14 mouse cellular contexts compared by ENCODE assay signal in the genomic region with DNA sequence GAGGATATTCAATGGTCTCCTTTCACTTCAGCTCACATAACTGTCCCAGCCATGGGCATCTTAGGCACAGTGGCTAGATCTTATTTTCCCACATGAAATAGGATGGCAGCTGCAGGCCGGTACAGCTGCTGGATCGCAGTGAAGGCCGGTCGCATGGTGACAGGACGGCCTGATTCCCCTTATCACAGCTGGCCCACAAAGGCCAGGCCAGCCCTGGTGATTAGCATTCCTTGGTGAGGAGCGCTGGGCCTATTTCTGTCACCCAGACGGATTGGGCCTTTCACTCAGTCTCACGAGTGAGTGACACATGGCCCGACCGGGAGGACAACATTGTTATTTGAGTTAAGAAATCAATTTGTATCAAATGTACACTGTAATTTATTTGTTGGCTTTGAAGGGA.
DNase-seq lines count a peak whose midpoint lies in the region; ATAC-seq and TF ChIP-seq lines count a peak whose summit lies in the region.
"Had no signal": no experiment of that assay in that cellular context is flagged by ENCODE, and none has a peak within 500 bp of the region (broad histone marks: within the 10 kb centered on the region; RNA-seq: fewer than 3 reads in every experiment).

No protein-coding gene starts in this region.

- no peaks in the 10 kb centered on the region for H3K36me3 ChIP-seq in forebrain, embryonic 14.5 days (ENCODE audit: control insufficient read depth, insufficient read depth, low read length)
- H3K36me3 ChIP-seq in forebrain, embryonic 13.5 days (ENCODE audit: poor library complexity, severe bottlenecking): no peaks in the 10 kb centered on the region
- no peaks in the 10 kb centered on the region for H3K36me3 ChIP-seq in heart, embryonic 13.5 days
- no peaks in the 10 kb centered on the region for H3K36me3 ChIP-seq in hindbrain, embryonic 16.5 days (ENCODE audit: control insufficient read depth, insufficient read depth, low read length)
- H3K36me3 ChIP-seq: embryonic facial prominence, embryonic 13.5 days; hindbrain, embryonic 15.5 days; liver, embryonic 13.5 days had no signal

- no peak; the same call in 1 of the 2 replicates for ATAC-seq in forebrain, embryonic 14.5 days
- no peak for ATAC-seq in forebrain, embryonic 13.5 days
- no peak for ATAC-seq in heart, embryonic 13.5 days (ENCODE audit: extremely low read depth, insufficient number of reproducible peaks, low FRiP score, low TSS enrichment)
- ATAC-seq in hindbrain, embryonic 16.5 days: peak; percentile 42; the same call in 1 of the 2 replicates
- ATAC-seq in megakaryocyte-erythroid progenitor cell, adult 5-6 weeks (replicated peaks; ENCODE audit: low FRiP score, low TSS enrichment, poor library complexity, severe bottlenecking): no peak
- ATAC-seq: activated CD4-positive, CD25-positive, alpha-beta regulatory T cell, adult 4 months had no signal

- H3K9ac ChIP-seq in forebrain, embryonic 14.5 days (ENCODE audit: low read length): no peak overlapping the region
- no peak overlapping the region for H3K9ac ChIP-seq in forebrain, embryonic 13.5 days
- H3K9ac ChIP-seq in heart, embryonic 13.5 days: 0 out of 2 replicates have a peak overlapping the region, but pooled peaks have one; percentile 16
- no peak overlapping the region for H3K9ac ChIP-seq in hindbrain, embryonic 16.5 days (ENCODE audit: low read depth, low read length)
- H3K9ac ChIP-seq: embryonic facial prominence, embryonic 13.5 days; hindbrain, embryonic 15.5 days; liver, embryonic 13.5 days had no signal

- DNase-seq in forebrain, embryonic 14.5 days (ENCODE audit: low spot score): peak; percentile 16
- peak; percentile 47 for DNase-seq in brain, embryonic 14.5 days (ENCODE audit: low read depth)
- no peak for DNase-seq in adrenal gland, adult 2 months
- DNase-seq in urinary bladder, postnatal 36 days (ENCODE audit: low spot score in 2 of 2): no peak
- DNase-seq: cerebellum, adult 9-10 months; liver, embryonic 13.5 days; thymus, adult 18-20 months had no signal

- H3K27ac ChIP-seq in forebrain, embryonic 14.5 days (ENCODE audit: low read depth, low read length): no peak overlapping the region
- H3K27ac ChIP-seq in forebrain, embryonic 13.5 days: no peak overlapping the region
- peak overlapping the region; percentile 34 for H3K27ac ChIP-seq in heart, embryonic 13.5 days (replicated peaks)
- no peak overlapping the region for H3K27ac ChIP-seq in hindbrain, embryonic 16.5 days (ENCODE audit: low read depth, low read length)
- H3K27ac ChIP-seq: embryonic facial prominence, embryonic 13.5 days; hindbrain, embryonic 15.5 days; liver, embryonic 13.5 days had no signal

- H3K4me2 ChIP-seq in forebrain, embryonic 14.5 days (ENCODE audit: low read length): no peak overlapping the region
- no peak overlapping the region for H3K4me2 ChIP-seq in forebrain, embryonic 13.5 days
- peak overlapping the region; percentile 37 for H3K4me2 ChIP-seq in heart, embryonic 13.5 days
- no peak overlapping the region for H3K4me2 ChIP-seq in hindbrain, embryonic 16.5 days (ENCODE audit: low read length)
- H3K4me2 ChIP-seq: embryonic facial prominence, embryonic 13.5 days; hindbrain, embryonic 15.5 days; liver, embryonic 13.5 days had no signal

- no peak overlapping the region for H3K4me3 ChIP-seq in forebrain, embryonic 14.5 days (ENCODE audit: low read depth, low read length)
- H3K4me3 ChIP-seq in forebrain, embryonic 13.5 days: no peak overlapping the region
- no peak overlapping the region for H3K4me3 ChIP-seq in heart, embryonic 13.5 days
- H3K4me3 ChIP-seq in hindbrain, embryonic 16.5 days (ENCODE audit: low read length): no peak overlapping the region
- H3K4me3 ChIP-seq: embryonic facial prominence, embryonic 13.5 days; hindbrain, embryonic 15.5 days; liver, embryonic 13.5 days had no signal

- H3K27me3 ChIP-seq in forebrain, embryonic 14.5 days (replicated peaks; ENCODE audit: control insufficient read depth, insufficient read depth, low read length): no peaks in the 10 kb centered on the region
- no peaks in the 10 kb centered on the region for H3K27me3 ChIP-seq in forebrain, embryonic 13.5 days
- H3K27me3 ChIP-seq in heart, embryonic 13.5 days (replicated peaks): no peaks in the 10 kb centered on the region; the same call in 1 of the 2 replicates
- no peaks in the 10 kb centered on the region for H3K27me3 ChIP-seq in hindbrain, embryonic 16.5 days (replicated peaks; ENCODE audit: control insufficient read depth, insufficient read depth, low read length)
- H3K27me3 ChIP-seq: hindbrain, embryonic 15.5 days; liver, embryonic 13.5 days had no signal

- H3K4me1 ChIP-seq in forebrain, embryonic 14.5 days (ENCODE audit: control insufficient read depth, insufficient read depth, low read length): 0 out of 2 replicates have a peak, but pooled peaks cover 3% of the 10 kb centered on the region
- H3K4me1 ChIP-seq in forebrain, embryonic 13.5 days: no peaks in the 10 kb centered on the region
- peaks cover 17% of the 10 kb centered on the region for H3K4me1 ChIP-seq in heart, embryonic 13.5 days
- peaks cover 2% of the 10 kb centered on the region; the same call in 1 of the 2 replicates for H3K4me1 ChIP-seq in hindbrain, embryonic 16.5 days (ENCODE audit: control insufficient read depth, insufficient read depth, low read depth, low read length)
- H3K4me1 ChIP-seq: liver, embryonic 13.5 days had no signal

- no peaks in the 10 kb centered on the region for H3K9me3 ChIP-seq in forebrain, embryonic 14.5 days (replicated peaks; ENCODE audit: control insufficient read depth, low read length)
- H3K9me3 ChIP-seq in forebrain, embryonic 13.5 days (replicated peaks): no peaks in the 10 kb centered on the region
- H3K9me3 ChIP-seq in heart, embryonic 13.5 days: 0 out of 2 replicates have a peak, but pooled peaks cover 6% of the 10 kb centered on the region
- no peaks in the 10 kb centered on the region; the same call in none of the 2 replicates for H3K9me3 ChIP-seq in hindbrain, embryonic 16.5 days (ENCODE audit: control insufficient read depth, low read length)
- H3K9me3 ChIP-seq: liver, embryonic 13.5 days had no signal

- WGBS in forebrain, embryonic 14.5 days: 56% methylated on average over 10 of the region's 10 CpGs
- 48% methylated on average over 10 of the region's 10 CpGs for WGBS in forebrain, embryonic 13.5 days
- WGBS in heart, embryonic 13.5 days: 4% methylated on average over 10 of the region's 10 CpGs
- 40% methylated on average over 10 of the region's 10 CpGs for WGBS in hindbrain, embryonic 16.5 days

- no peak for TF ChIP-seq CTCF in brain, embryonic 14.5 days (IDR thresholded peaks at IDR 0.05; ENCODE audit: borderline replicate concordance, extremely low read depth, insufficient read depth, insufficient read length)

- no peak for TF ChIP-seq POLR2A in brain, embryonic 14.5 days (IDR thresholded peaks at IDR 0.05; ENCODE audit: borderline replicate concordance, extremely low read depth, insufficient read depth, insufficient read length, poor library complexity, severe bottlenecking)

Comparison
In these comparisons a context has a peak if more than half of its experiments do, and no peak if none do; other contexts are left out.
1. DNase-seq: peak in forebrain, embryonic 14.5 days (single experiment) and brain, embryonic 14.5 days (single experiment); none in adrenal gland, adult 2 months (single experiment) and urinary bladder, postnatal 36 days (0 of 2).